Mouse (Mus musculus): ENCODE results near the gene Gls.

Gene Gls

DNA sequence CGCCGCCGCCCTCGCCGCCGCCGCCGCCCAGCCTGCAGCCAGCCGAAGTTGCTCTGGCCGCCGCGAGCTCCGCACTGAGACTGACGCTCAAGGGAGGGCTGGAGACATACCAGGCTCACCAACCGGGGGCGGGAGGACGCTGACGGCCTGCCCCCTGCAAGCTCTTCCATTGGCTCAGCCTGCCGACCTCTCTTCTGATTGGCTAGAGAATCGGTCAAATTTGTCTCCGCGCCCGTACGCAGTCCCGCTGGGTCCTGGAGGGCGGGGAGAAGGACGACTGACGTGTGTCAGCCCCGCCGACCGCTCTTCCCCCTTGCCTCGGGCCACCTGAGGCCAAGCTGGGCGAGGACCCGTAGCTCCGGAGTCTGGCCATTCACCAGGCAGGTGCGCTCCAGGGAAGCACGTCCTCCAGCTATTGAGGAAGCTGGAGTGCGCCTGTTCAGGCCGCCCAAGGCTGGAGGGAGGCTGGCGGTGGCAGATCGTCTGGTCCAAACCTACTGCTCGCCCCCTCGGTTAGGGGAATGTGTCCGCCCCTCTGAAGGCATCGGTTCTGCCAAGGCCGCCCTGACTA, at the start of gene Gls:
Gls (minus strand) TSS at position 90 of the 571 bp plus-strand sequence.
- peak; percentile 98 for DNase-seq (ENCODE audit: low spot score)

DNA sequence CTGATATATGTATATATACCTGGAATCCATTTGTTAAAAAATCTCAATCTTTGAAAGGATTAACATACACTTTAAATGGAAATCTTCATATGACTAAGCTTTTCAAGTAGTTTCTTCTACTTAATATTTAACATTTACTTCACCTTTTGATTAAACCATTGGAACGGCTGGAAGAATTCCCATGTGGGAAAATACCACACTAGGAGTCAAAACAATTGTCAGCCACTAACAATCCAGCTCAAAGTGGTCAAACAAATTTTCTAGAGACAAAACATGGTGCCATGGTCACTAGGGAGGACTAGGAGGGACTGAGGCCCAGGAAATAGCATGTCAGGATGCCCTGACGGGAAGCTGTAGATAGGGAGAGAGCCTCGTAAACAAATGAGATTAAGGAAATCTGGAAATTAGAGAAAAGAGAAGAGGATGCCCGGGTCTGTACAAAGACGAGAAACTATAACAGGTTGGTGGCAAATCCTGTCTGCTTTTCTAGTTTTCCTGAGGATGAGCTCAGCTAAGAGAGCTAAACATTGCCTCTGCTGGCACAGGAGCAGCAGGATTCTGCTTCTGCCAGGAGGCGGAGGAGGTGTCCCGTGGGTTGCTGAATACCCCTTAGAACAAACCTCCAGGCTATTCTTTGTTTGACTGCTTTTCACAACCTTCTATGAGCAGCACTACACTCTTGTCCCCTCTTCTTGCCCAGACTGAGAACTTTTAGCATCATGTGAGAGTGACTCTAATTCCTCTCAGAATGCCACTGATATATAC, 47.0 kb upstream of the Gls start:
- peak; percentile 70 for DNase-seq (ENCODE audit: low spot score)

DNA sequence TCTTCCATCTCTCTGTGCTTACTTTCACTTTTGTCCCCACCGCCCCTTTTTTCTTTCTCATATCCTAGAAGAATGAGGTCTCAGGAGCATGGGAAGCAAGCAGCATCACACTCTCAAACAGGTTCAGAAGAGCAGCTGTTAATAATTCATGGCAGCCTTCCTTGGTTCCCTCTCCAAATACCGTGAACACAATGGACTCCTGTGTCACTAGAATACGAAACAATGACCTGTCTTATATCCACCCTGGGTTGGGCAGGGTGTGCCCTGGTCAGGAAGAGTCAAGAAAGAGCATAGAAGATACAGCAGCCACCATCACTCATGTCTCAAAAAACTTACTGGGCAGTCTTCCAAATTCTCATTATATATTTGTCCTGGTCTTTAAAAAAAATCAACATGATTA, 46.3 kb upstream of the Gls start:
- DNase-seq (ENCODE audit: low spot score), result no peak

DNA sequence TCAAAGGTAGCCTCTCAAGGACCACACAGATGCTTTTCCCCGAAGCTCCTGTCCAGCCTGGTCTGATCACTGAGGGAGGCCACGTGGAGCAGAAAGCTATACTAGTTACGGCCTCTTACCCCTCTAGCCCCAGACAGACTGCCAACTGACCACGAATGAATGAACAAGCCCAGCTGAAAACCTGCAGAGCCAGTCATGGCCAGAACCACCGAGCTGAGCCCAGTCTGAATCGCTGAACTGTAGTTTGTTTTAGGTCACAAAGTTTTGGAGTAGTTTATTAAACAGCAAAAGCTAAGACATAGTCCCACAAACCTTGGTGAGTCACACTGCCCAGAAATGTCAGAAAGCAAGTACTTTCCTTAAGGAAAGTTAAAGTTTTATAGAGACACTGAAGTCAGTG, 45.0 kb upstream of the Gls start:
- no peak for DNase-seq (ENCODE audit: low spot score)

DNA sequence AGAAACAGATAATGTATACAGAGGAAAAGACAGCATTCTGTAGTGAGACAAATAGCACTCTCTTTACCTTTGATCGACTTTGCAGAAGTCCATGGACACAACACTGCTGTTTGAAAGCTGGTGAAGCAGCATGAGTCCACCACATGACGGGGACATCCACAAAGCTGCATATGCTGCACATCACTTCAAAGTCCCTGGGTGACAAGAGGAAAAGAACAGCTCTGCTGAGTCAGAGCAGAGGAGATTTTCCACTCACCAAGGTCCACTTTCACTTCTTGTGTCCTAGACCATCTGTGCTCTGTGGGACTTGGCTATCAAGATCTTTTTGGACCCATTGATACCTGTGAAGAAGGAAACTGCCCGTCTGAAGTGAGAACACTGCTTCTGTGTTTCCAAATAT, 41.2 kb upstream of the Gls start:
- DNase-seq (ENCODE audit: low spot score), result no peak

DNA sequence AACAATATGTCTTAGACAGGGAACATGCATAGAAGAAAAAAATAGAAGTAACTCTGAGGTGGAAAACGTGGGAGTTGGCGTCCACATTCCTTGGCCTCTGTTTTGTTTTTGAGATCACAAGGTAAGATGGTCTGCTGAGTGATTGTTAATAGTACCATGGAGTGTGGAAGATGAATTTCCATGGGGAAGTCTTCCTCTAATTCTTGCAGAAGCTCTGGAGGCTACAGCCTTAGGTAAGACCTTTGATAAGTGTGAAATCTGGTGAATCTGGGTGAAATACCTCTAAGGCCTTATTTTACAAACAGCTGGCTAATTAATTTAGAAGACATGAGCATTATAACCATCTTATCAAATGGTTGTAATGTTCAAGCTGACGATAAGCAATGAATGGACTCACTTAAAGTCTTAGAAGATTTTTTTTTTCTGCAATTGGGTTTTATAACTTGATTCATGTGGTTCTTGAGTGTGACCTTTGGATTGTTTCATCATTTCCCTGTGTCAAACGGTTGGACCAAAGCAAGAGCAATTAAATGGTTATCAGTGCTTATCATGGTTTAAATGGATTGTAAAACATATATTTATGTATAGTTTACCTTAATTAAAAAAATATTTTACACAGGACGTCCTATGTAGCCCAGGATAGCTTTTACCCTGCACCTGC, 39.1 kb upstream of the Gls start:
- no peak for DNase-seq (ENCODE audit: low spot score)

DNA sequence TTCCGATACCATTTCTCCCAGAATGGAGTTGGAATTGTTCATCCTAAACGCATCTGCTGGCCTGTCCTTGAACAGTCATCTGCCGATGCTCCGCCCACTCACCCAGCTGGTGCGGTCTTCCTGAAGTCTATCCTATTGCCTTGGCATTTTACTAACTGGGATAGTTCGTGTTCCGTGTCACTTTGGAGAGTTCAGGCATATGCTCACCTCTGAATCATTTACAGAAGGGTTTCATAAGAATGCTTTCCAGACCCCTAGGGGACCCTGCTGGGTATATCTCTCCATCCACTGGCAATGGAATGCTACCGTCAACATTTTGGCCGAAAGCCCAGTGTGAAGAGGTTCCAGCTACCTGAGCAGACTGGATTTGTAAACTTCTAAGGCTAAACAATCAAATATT, 37.3 kb upstream of the Gls start:
- DNase-seq (ENCODE audit: low spot score), result peak; percentile 18

DNA sequence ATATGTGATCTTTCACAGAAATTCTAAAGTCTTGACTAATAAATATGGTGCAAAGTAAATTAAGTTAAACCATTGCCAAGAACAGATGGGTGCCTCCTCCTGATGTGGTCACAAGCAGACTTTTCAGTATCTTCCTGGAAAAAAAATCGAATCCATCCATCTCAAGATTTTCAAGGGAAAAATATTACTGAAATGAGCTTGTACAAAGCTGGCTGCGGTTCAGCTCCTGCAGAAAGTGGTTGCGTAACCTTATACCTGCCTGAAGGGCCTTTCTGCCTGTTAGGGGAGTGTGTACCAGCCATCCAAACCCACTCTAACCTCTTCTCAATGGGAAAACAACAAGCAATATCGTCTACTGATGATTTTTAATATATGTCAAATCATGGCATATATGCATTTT, 36.6 kb upstream of the Gls start:
- DNase-seq (ENCODE audit: low spot score), result no peak

DNA sequence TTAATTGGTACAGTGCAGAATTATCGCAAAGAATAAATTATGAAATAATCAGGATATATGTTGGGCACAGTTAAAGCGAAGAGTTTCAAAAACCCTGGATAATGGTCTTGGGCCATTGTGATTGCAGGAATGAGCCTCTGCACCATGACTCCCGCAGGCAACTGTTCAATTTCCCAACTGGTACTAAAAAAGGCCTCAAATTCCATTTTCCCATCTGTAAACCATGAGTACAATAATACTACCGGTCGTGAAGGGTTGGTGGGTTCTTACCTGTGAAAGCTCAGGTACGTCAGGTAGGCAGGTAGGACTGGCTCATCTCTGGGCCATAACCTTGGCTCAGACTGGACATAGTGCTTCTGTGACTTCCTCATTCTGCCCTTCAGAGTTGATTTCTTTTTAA, 35.0 kb upstream of the Gls start:
- no peak for DNase-seq (ENCODE audit: low spot score)

DNA sequence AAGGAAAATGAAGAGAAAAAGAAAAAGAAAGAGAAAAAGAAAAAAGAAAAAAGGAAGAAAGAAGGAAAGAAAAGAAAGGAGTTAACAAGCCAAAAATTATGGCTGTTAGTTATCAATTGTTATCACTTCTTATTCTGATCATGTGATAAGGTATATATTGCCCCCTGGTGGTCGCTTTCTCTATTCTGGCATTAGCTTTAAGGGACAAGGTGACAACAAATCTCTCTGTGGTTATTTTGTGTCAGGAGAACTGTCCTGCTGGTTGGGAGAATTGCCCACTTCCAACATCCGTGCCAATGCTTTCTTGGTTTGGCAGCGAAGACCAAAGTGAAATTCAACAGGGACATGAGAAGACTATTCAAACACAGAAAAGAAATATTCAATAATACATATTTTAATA, 34.6 kb upstream of the Gls start:
- DNase-seq (ENCODE audit: low spot score), result no peak

DNA sequence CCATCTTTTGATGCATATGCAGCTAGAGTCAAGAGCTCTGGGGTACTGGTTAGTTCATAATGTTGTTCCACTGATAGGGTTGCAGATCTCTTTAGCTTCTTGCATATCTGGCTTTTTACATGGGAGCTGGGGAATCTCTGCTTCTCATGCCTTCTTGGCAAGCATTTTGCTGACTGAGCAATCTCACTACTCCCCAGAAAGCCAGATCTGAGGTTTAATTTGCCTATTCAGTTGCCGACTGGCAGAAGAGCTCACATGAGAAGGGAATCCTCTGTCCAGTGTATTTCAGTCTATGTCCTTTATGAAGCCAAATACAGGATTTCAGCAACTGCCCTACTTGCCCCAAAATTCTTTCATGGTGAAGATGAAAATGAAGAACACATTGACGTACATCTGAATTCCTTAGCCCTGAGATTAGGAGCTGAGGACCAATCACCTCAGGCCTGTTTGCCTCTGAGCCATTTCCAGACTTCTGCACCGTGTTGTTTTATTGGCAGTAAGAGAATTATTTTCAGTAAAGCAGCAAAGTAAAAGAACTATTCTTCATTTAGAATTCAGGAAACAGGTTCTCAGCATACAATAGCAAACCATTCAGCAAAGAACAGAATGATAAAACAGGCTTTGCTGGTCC, 33.0 kb upstream of the Gls start:
- DNase-seq (ENCODE audit: low spot score), result no peak

DNA sequence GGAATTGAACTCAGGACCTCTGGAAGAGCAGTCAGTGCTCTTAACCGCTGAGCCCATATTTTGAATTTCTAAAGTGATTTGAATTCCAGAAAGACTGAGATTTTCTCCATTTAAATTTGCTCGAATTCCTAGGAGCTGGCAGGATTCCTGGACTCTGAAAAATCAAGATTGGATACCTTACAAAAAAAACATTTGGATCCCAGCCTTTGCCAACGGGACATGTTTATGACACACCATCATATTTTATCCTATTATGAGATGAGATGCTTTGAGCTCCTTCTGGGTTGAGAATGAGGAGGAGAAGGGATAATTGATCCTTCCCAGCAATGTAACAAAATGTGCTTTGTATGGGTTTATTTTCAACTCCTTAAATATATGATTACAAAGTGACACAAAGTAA, 31.3 kb upstream of the Gls start:
- no peak for DNase-seq (ENCODE audit: low spot score)

DNA sequence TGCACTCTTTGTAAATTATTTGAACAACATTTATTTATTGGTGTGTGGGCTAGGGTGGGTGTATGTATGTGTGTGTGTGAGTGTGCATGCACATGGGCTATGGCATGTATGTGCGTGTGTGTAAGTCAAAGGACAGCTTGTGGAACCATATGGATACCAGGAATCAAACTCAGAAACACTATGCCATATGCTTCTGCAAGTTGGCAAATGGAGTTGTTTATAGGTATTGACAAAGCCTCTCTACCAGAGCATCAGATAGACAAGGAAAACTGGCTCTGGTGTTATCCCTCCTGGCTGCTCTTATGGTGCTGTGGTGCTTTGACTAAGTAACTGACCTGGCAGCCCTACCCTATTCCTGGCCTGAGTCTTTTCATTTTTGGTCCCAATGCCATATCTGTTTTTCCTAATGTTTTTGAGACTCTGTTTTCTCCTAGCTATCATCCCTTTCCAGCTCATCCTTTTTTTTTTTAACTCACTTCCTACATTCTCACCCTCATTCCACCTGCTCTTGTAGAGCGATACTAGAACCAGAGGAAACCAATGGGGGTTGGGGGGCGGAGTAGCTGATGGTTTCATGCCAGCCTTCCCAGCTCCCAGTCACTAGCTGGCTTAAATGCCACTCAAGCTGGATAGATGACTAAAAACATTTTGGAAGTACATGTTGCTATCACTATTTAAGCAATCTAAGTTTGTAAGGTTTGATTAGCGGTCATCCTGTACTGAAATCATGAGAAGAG, 27.5 kb upstream of the Gls start:
- DNase-seq (ENCODE audit: low spot score), result no peak

DNA sequence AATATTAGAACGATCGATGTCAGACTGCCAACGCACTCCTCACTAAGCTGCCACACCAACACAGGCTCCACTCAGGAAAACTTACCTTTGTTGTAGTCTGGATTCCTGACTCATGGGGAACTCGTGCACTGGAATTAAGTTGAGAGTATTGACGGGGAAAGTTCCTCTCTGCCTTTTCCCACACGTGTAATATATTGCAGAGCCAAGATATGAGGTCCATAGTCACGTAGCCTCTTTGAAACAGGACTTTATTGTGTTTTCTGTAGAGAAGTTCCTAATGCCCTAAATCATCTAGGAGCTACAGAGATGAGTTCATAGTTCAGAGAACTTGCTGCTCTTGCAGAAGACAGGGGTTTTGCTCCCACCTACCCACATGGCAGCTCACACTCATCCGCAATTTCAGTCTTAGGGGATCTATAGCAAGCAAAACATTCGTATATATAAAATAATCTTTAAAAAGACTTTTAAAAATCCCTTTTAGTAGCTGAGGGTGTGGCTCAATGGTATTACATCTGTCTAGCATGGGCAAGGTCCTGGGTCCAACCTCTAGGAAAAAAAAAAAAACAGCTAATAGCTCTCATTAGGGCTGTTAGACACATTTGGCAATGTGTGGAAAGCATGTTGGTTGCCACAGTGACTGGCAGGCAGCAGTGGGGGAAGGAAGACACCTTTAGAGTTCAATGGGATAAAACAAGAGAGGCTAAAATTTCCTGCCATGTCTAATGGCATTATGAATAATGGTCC, 25.1 kb upstream of the Gls start:
- DNase-seq (ENCODE audit: low spot score), result no peak

DNA sequence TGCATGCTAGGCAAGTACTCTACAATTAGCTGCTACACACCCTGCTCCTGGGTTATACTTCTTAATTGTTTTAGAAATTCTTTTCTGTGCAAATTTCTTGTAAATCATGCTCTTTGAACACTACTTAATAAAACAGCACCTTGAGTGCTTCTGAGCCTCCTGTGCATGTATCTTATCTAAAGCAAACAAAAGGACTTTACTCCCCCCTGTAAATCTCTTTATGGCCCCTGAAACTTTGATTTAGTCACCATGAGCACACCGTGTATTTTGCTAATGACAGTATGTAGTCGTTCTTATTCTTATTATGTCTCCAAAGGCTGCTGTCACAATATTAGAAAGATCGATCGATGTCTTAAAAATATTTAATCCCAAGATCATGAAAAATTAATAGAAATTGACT, 23.9 kb upstream of the Gls start:
- no peak for DNase-seq (ENCODE audit: low spot score)

DNA sequence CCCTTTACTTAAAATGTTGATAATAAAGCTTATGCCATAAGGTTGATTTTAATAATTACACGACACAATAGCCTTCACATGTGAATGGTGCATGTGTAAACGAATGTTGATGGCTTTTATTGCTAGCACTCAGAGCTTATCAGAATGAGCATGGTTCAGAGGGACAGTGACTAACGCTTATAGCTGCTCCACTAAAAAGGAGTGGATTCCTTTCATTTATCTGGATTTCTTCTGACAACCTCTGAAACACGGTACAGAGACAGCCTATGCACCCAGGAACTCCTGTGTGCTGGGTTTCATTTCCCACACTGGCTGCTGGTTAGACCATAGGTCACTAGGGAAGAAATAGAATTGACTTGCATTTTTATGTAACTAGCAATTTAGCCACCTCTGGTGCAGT, 23.2 kb upstream of the Gls start:
- DNase-seq (ENCODE audit: low spot score), result no peak

DNA sequence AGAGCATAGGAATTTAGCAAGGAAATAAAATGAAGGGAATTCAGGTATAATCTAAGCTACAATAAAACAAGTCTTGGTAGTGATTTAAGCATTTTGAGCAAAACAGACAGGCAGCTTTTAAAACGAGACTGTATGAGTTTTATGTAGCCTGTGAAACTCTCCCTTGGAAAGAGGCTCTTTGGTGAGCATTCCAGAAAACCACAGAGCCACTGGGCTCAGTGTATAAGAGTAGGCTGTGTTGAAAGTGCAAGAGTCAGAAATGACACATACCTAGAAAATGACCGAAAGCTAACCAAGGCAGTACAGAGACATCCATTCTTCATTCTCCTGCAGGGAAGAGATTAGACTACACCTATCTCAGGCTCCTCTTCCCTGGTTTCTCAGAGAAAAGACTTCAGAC, 21.4 kb upstream of the Gls start:
- no peak for DNase-seq (ENCODE audit: low spot score)

DNA sequence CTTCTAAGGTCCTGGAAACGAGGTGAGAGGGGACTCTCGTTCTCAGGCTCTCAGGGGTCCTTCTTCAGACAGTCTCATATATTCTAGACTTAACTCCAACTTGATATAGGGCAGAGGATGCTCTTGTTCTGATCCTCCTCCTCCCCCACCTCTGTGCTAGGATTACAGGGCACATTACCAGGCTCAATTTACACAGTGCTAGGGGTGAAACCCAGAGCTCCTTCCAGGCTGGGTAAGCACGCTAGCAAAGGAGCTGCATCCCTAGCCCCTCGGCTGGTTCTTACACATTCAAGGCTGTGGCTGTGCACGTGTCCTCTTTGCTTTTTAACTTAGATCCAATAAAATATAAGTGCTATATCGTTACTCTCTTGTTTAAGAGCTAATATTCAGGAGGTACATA, 20.4 kb upstream of the Gls start:
- no peak for DNase-seq (ENCODE audit: low spot score)

DNA sequence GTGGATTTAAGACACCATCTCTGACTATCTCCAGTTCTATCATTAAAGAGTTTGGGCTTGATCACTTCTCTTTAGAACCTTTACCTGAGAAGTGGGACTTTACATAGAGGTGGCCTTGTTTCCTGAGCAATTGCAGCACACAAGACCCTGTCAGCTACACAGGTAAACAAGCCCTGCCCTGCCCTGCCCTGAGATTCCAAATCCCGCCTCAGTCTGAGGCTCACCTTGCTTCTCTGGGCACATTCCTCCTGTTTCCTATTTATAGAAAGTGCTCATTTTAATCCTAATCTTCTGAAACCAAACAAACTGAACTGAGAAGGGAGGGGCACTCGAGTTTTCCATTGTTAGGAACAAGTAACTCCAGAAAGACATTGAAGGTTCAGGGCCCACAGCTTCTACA, 19.4 kb upstream of the Gls start:
- no peak for DNase-seq (ENCODE audit: low spot score)

DNA sequence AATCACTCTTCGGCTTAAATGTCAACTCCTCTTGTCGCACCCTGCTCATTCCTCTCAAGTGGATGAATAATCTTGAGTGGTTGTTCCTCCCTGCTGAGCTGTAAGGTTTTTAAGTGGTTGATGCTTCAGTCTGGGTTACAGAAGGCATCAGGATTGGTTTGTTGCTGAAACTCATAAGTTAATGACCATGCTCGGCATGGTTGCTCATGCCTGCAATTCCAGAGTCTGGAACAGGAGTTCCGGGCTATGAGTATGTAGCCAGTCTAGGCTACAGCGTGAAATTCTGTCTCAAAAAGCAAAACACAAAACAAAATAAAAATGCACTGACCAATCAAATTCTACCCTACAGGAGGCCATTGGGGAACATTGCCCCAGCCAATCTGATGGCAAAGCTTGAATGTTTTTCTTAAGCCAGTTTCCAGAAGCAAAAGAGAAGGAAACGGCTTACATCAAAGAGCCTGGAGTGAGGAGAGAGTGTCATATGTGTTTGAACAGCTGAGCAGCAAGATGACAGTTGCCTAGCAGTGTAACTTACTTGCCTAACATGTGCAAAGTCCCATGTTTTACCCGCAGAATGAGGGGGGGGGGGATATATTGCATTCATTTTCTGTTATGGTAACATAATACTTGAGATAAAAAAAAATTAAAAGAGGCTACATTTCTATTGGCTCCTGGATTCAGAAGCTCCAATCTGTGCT, 18.2 kb upstream of the Gls start:
- no peak for DNase-seq (ENCODE audit: low spot score)

DNA sequence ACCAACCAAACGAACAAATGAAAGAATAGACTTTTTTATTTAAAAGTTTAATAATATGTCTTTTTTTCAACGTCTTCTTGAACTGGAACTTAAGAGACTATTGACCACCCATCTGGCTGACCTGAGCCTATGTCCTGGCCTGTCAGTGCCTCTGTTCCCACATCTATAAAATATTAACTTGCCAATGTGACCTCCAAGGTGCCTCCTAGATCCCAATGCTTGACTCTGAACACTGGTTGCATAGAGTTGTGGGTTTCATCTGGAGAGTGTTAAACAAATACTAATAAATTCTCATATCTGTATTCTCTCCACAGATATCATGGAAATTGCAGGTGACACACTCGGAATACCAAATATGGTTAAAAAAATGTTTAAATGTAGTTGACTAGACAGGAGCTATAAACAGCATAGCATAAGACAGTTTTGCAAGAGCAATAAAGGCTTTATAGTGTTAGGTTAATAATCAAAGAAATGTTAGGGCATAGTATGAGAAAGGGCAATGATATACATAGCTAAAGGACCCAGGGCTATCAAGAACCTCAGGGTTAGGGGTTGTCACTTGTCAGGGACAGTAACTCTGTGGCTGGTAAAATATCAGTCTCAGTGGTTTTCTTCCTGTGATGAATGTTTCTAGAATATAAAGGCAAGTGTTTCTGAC, 16.0 kb upstream of the Gls start:
- no peak for DNase-seq (ENCODE audit: low spot score)
